Mouse (Mus musculus) neutrophil, adult 59 days (primary cell): ENCODE results near the gene Stxbp3. TPM values are rescaled to one million over a fixed set of nuclear protein-coding genes. Genes with fewer than 3 reads are reported as not detected.

ENCODE experiments used
- total RNA-seq, 2 experiments: library from RNA; stranded (reverse); gene quantifications; 1 replicate in 1 of 2; 2 replicates in 1 of 2; pipeline ENCODE4 v1.2.4; 2023

The Stxbp3 gene
- 10 to 100 TPM; 41.8 to 53.1 TPM for total RNA-seq

DNA sequence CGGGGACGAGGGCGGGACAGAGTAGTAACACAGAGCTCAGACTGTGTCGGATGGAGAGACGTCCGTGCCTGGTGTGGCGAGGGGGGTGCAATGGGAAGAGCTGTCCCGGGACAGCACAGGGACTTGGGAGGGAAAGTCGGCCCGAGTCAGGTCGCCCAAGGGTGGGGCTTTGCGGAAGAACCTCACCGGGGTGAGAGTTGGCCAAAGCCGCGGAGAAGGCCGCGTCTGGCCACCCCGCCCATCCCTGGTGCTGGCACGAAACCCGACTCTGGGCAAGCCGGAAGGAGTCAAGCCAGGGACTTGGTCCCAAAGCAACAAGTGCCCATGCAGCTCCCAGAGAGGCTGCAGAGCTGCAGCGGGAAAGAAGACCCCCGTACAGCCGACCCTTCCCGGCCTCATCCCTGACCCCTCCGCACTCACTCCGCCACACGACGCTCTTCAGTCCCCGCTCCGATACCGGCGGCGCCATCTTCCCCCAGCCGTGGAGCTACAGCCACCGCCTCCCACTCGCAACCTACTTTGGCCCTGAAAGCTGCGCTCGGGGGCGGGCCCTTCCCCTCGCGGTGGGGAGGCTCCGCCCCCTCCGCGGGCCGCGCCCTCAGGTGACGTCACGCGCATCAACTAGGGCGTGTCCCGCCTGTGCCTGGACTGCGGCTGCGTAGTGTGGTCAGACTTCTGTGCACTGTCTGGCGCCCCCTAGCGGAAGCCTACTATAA, at the start of gene Stxbp3:
Stxbp3 (minus strand) TSS at position 527 of the 716 bp plus-strand sequence.

DNA sequence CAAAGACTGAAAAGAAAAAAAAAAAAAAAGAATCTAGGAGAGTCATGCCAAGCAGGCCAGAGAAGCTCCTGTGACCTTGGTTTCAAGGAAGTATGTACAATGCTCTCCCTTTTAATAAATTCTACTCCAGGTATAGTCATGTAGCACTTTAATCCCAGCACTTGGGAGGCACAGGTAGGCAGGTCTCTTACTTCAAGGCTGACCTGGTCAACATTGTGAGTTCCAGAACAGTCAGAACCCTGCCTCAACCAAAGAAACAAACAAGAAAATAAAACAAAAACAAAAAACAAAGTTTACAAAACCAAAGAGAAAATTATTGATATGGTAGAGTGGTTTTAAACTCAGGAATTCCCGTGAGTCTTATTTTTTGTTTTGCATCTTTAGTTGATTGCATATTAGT, 49.6 kb upstream of the Stxbp3 start, which contains the start of gene Fndc7:
Fndc7 (minus strand) TSS at position 101 of the 400 bp plus-strand sequence.

Other genes starting within 250 kb of the Stxbp3 start
- 1 to 10 TPM; 4.1 to 9.3 TPM for gene Wdr47, start 249.2 kb downstream of the Stxbp3 start, total RNA-seq
- 10 to 100 TPM; 15.8 to 24.6 TPM for gene Clcc1, start 186.6 kb downstream of the Stxbp3 start, total RNA-seq
- gene Gpsm2, start 118.2 kb downstream of the Stxbp3 start, total RNA-seq, result 10 to 100 TPM; 15.7 to 26.1 TPM
- gene Aknad1, start 100.9 kb downstream of the Stxbp3 start, total RNA-seq, result under 1 TPM in 1 of 2 experiments, not detected in 1; 0.16 TPM
- under 1 TPM in 1 of 2 experiments, not detected in 1; 0.46 TPM for gene Fndc7, start 49.5 kb upstream of the Stxbp3 start, total RNA-seq
- gene Prpf38b, start 71.2 kb upstream of the Stxbp3 start, total RNA-seq, result 10 to 100 TPM; 92.4 to 98.8 TPM
- not detected for gene Henmt1, start 99.3 kb upstream of the Stxbp3 start, total RNA-seq
- not detected for gene Gm9857, start 99.9 kb upstream of the Stxbp3 start, total RNA-seq
- 10 to 100 TPM; 12.8 to 18.1 TPM for gene Fam102b, start 187.1 kb upstream of the Stxbp3 start, total RNA-seq
- not detected for gene Slc25a54, start 239.9 kb upstream of the Stxbp3 start, total RNA-seq